Mouse (Mus musculus) gastrocnemius, postnatal 10 days (tissue): Measurements from ENCODE around the gene Fcrl6. TPM values are rescaled to one million over a fixed set of nuclear protein-coding genes. Genes with fewer than 3 reads are reported as not detected.

ENCODE experiments used
- total RNA-seq, 2 experiments: library from RNA; stranded (reverse); gene quantifications; 2 replicates each; pipeline ENCODE4 v1.2.3; 2021

The Fcrl6 gene
- total RNA-seq, 2 experiments from 2014 or later: not detected

Other genes starting within 250 kb of the Fcrl6 start
- gene Pigm, start 226.0 kb downstream of the Fcrl6 start, total RNA-seq: 1 to 10 TPM; 5.6 to 6.9 TPM
- under 1 TPM; 0.42 to 0.72 TPM for gene Slamf9, start 127.2 kb downstream of the Fcrl6 start, total RNA-seq
- gene Igsf9, start 120.8 kb downstream of the Fcrl6 start, total RNA-seq: under 1 TPM; 0.56 to 0.86 TPM
- gene Tagln2, start 102.5 kb downstream of the Fcrl6 start, total RNA-seq: 10 to 100 TPM; 75.0 to 98.1 TPM
- gene Cfap45, start 81.8 kb downstream of the Fcrl6 start, total RNA-seq: 1 to 10 TPM in 1 of 2 experiments, under 1 TPM in 1; 0.75 to 1.1 TPM
- gene Vsig8, start 46.6 kb downstream of the Fcrl6 start, total RNA-seq: not detected
- gene Slamf8, start 12.0 kb downstream of the Fcrl6 start, total RNA-seq: not detected
- 10 to 100 TPM; 15.7 to 17.7 TPM for gene Dusp23, start 30.4 kb upstream of the Fcrl6 start, total RNA-seq
- under 1 TPM in 1 of 2 experiments, not detected in 1; 0.16 TPM for gene Crp, start 95.5 kb upstream of the Fcrl6 start, total RNA-seq